Comparison of ENCODE assay signal across 12 mouse cellular contexts in the genomic region with DNA sequence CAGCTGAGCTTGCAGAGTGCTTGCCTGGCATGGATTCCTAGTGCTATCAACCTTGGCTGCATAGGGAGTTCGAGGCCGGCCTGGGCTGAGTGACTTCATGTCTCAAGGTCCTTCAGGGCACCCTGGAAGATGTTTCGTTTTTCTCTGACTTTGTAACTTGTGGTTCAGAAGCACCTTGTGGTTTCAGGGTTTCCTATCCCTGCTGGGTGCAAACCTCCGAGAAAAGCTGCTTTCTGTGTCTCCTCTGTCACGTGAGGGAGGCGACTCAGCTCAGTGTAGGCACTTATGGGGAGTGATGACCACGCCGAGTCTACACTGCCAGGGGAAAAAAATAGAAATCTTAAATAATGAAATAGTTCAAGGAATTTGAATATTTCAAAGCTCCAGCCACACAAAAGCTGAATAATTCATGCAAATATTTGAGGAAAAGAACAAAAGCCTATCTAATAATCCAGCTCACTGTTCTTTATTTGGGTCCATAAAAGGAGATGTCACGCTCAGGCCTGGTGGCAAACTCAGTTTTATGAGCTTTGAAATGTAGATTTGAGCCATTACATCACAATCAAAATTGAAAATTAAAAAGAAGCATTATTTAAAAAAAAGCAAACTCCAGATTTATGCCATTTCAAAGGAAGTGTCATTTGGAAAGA. TPM values are rescaled to one million over a fixed set of nuclear protein-coding genes. Genes with fewer than 3 reads are reported as not detected.
DNase-seq lines count a peak whose midpoint lies in the region; ATAC-seq and TF ChIP-seq lines count a peak whose summit lies in the region.
"Had no signal": no experiment of that assay in that cellular context is flagged by ENCODE, and none has a peak within 500 bp of the region (broad histone marks: within the 10 kb centered on the region; RNA-seq: fewer than 3 reads in every experiment).

No protein-coding gene starts in this region.

- no peak for TF ChIP-seq CTCF in forebrain, postnatal 0 days (IDR thresholded peaks at IDR 0.05; ENCODE audit: low read depth)
- no peak for TF ChIP-seq CTCF in MEL (IDR thresholded peaks at IDR 0.05 in 2 of 3, conservative IDR thresholded peaks at IDR 0.05 in 1 of 3; ENCODE audit: control insufficient read depth in 1 of 3, insufficient read depth in 1 of 3, low read depth in 2 of 3, low read length in 3 of 3, poor library complexity in 1 of 3, severe bottlenecking in 1 of 3)

- H3K36me3 ChIP-seq in forebrain, postnatal 0 days (ENCODE audit: insufficient read depth), result no peaks in the 10 kb centered on the region
- H3K36me3 ChIP-seq in forebrain, embryonic 11.5 days (ENCODE audit: control insufficient read depth, insufficient read depth, low read length), result no peaks in the 10 kb centered on the region
- peaks cover 0 to 5% of the 10 kb centered on the region in 2 experiments; a peak in 2 of 4 replicates for H3K36me3 ChIP-seq in MEL (ENCODE audit: control insufficient read depth in 1 of 2, insufficient read depth in 2 of 2, low read length in 2 of 2)
- H3K36me3 ChIP-seq in midbrain, embryonic 15.5 days (replicated peaks), result no peaks in the 10 kb centered on the region
- no peaks in the 10 kb centered on the region for H3K36me3 ChIP-seq in intestine, embryonic 16.5 days (ENCODE audit: control insufficient read depth, insufficient read depth, low read length)
- H3K36me3 ChIP-seq: G1E; limb, embryonic 10.5 days had no signal

- no peak for TF ChIP-seq RAD21 in MEL (IDR thresholded peaks at IDR 0.05; ENCODE audit: low read depth, low read length)

- TF ChIP-seq EP300 in MEL (IDR thresholded peaks at IDR 0.05; ENCODE audit: low read depth in 1 of 2, low read length in 2 of 2), result no peak

- H3K9me3 ChIP-seq in forebrain, postnatal 0 days (ENCODE audit: low read length), result no peaks in the 10 kb centered on the region
- H3K9me3 ChIP-seq in forebrain, embryonic 11.5 days (ENCODE audit: control insufficient read depth, low read length), result no peaks in the 10 kb centered on the region
- H3K9me3 ChIP-seq in MEL (replicated peaks; ENCODE audit: insufficient read depth, low read length), result no peaks in the 10 kb centered on the region
- no peaks in the 10 kb centered on the region for H3K9me3 ChIP-seq in midbrain, embryonic 15.5 days
- no peaks in the 10 kb centered on the region for H3K9me3 ChIP-seq in intestine, embryonic 16.5 days (ENCODE audit: control insufficient read depth, low read length)
- H3K9me3 ChIP-seq: limb, embryonic 10.5 days had no signal

- 0 out of 2 replicates have a peak, but pooled peaks cover 6% of the 10 kb centered on the region for H3K4me1 ChIP-seq in forebrain, postnatal 0 days (ENCODE audit: insufficient read depth)
- H3K4me1 ChIP-seq in forebrain, embryonic 11.5 days (replicated peaks; ENCODE audit: control insufficient read depth, insufficient read depth, low read length), result no peaks in the 10 kb centered on the region
- peaks cover 0 to 6% of the 10 kb centered on the region in 2 experiments; a peak in 2 of 4 replicates for H3K4me1 ChIP-seq in MEL (ENCODE audit: control insufficient read depth in 1 of 2, insufficient read depth in 2 of 2, low read length in 2 of 2)
- peaks cover 11% of the 10 kb centered on the region; the same call in 1 of the 2 replicates for H3K4me1 ChIP-seq in midbrain, embryonic 15.5 days
- no peaks in the 10 kb centered on the region for H3K4me1 ChIP-seq in intestine, embryonic 16.5 days (ENCODE audit: control insufficient read depth, insufficient read depth, low read length)

- no peaks in the 10 kb centered on the region for H3K79me2 ChIP-seq in MEL (ENCODE audit: control insufficient read depth, insufficient read depth, low read length, poor library complexity)

- H3K9ac ChIP-seq in forebrain, postnatal 0 days, result no peak overlapping the region
- H3K9ac ChIP-seq in forebrain, embryonic 11.5 days (ENCODE audit: low read length), result no peak overlapping the region
- no peak overlapping the region for H3K9ac ChIP-seq in MEL (ENCODE audit: control insufficient read depth, low read depth, low read length, poor library complexity, severe bottlenecking)
- no peak overlapping the region for H3K9ac ChIP-seq in midbrain, embryonic 15.5 days
- H3K9ac ChIP-seq in intestine, embryonic 16.5 days (ENCODE audit: low read depth, low read length), result no peak overlapping the region
- H3K9ac ChIP-seq: hindbrain, embryonic 14.5 days had no signal

- H3K4me2 ChIP-seq in forebrain, postnatal 0 days (ENCODE audit: low read depth), result no peak overlapping the region
- no peak overlapping the region for H3K4me2 ChIP-seq in forebrain, embryonic 11.5 days (ENCODE audit: low read depth, low read length, severe bottlenecking)
- H3K4me2 ChIP-seq in midbrain, embryonic 15.5 days, result no peak overlapping the region
- no peak overlapping the region for H3K4me2 ChIP-seq in intestine, embryonic 16.5 days (ENCODE audit: low read depth, low read length)
- H3K4me2 ChIP-seq: hindbrain, embryonic 14.5 days had no signal

- 61% methylated on average over 9 of the region's 9 CpGs for WGBS in forebrain, postnatal 0 days
- WGBS in forebrain, embryonic 11.5 days, result 79% methylated on average over 9 of the region's 9 CpGs
- WGBS in midbrain, embryonic 15.5 days, result 51% methylated on average over 9 of the region's 9 CpGs
- 80% methylated on average over 9 of the region's 9 CpGs for WGBS in intestine, embryonic 16.5 days

- peak; percentile 29 for DNase-seq in forebrain, postnatal 0 days
- DNase-seq in forebrain, embryonic 11.5 days (ENCODE audit: low spot score), result no peak
- peak; percentile 7 for DNase-seq in 3134 (ENCODE audit: extremely low read depth, insufficient read length, low spot score)
- DNase-seq in MEL (ENCODE audit: low read depth, low spot score), result peak; percentile 20
- no peak for DNase-seq in layer of hippocampus, adult 18-20 months (ENCODE audit: low spot score in 2 of 2)
- no peak for DNase-seq in left cerebral cortex, postnatal 10 days (ENCODE audit: extremely low spot score in 1 of 2, low spot score in 2 of 2)
- DNase-seq: kidney, postnatal 4 days had no signal

- intact Hi-C loops in left cerebral cortex, postnatal 10 days (cut with DNase I), result no loop called here

- TF ChIP-seq POLR2A in MEL (IDR thresholded peaks at IDR 0.05; ENCODE audit: control insufficient read depth in 1 of 2, insufficient read depth in 1 of 2, low read depth in 1 of 2, low read length in 2 of 2, poor library complexity in 1 of 2), result no peak

- no peaks in the 10 kb centered on the region for H3K27me3 ChIP-seq in forebrain, postnatal 0 days (ENCODE audit: insufficient read depth, low read length)
- H3K27me3 ChIP-seq in forebrain, embryonic 11.5 days (ENCODE audit: control insufficient read depth, insufficient read depth, low read length), result no peaks in the 10 kb centered on the region
- no peaks in the 10 kb centered on the region for H3K27me3 ChIP-seq in MEL (ENCODE audit: control insufficient read depth in 1 of 2, insufficient read depth in 2 of 2, low read length in 2 of 2)
- no peaks in the 10 kb centered on the region for H3K27me3 ChIP-seq in midbrain, embryonic 15.5 days (replicated peaks)
- no peaks in the 10 kb centered on the region for H3K27me3 ChIP-seq in intestine, embryonic 16.5 days (replicated peaks; ENCODE audit: control insufficient read depth, insufficient read depth, low read length)

- H3K4me3 ChIP-seq in forebrain, postnatal 0 days (ENCODE audit: low read depth, low read length), result no peak overlapping the region
- no peak overlapping the region for H3K4me3 ChIP-seq in forebrain, embryonic 11.5 days (ENCODE audit: low read depth, low read length)
- H3K4me3 ChIP-seq in MEL (ENCODE audit: control insufficient read depth in 1 of 2, insufficient read depth in 1 of 2, low read depth in 2 of 2, low read length in 2 of 2), result no peak overlapping the region
- H3K4me3 ChIP-seq in midbrain, embryonic 15.5 days, result no peak overlapping the region
- H3K4me3 ChIP-seq in intestine, embryonic 16.5 days (ENCODE audit: low read length), result no peak overlapping the region
- H3K4me3 ChIP-seq: limb, embryonic 10.5 days had no signal

- ATAC-seq in forebrain, postnatal 0 days, result peak; percentile 10; the same call in 1 of the 2 replicates
- ATAC-seq in forebrain, embryonic 11.5 days (replicated peaks; ENCODE audit: low FRiP score), result no peak
- peak; percentile 74; the same call in 1 of the 2 replicates for ATAC-seq in midbrain, embryonic 15.5 days (replicated peaks)
- ATAC-seq in intestine, embryonic 16.5 days, result no peak

- peak overlapping the region; percentile 62; the same call in 1 of the 2 replicates for H3K27ac ChIP-seq in forebrain, postnatal 0 days (ENCODE audit: low read depth, low read length)
- no peak overlapping the region for H3K27ac ChIP-seq in forebrain, embryonic 11.5 days (ENCODE audit: low read depth, low read length)
- H3K27ac ChIP-seq in MEL (ENCODE audit: control insufficient read depth, low read depth, low read length), result no peak overlapping the region
- H3K27ac ChIP-seq in midbrain, embryonic 15.5 days, result 0 out of 2 replicates have a peak overlapping the region, but pooled peaks have one; percentile 31
- H3K27ac ChIP-seq in intestine, embryonic 16.5 days (ENCODE audit: low read length), result no peak overlapping the region
- H3K27ac ChIP-seq: hindbrain, embryonic 14.5 days; limb, embryonic 10.5 days had no signal

TF ChIP-seq in MEL, 35 proteins besides CTCF, POLR2A, EP300 and RAD21:
- peak; percentile 81 for TF ChIP-seq USF1 (IDR thresholded peaks at IDR 0.05; ENCODE audit: low read depth, low read length)
- peak; percentile 76; the same call in 1 of the 2 replicates for TF ChIP-seq BHLHE40 (IDR thresholded peaks at IDR 0.05; ENCODE audit: borderline replicate concordance, low read depth, low read length)
- TF ChIP-seq ZMIZ1 (IDR thresholded peaks at IDR 0.05; ENCODE audit: low read depth, low read length), result no peak

RNA-seq across cellular contexts. Expression of a gene that starts 34.2 kb away (rescaled TPM):
- total RNA-seq in forebrain, postnatal 0 days (2014; rRNA removed), result 62.9 and 76.9 TPM in 2 replicates
- polyA plus RNA-seq in forebrain, postnatal 0 days (2015; fragmentation: Nextera tagmentation; extraction: Ambion mirVana), result 15.0 and 17.9 TPM in 2 replicates
- 26.6 and 28.1 TPM in 2 replicates for polyA plus RNA-seq in forebrain, embryonic 11.5 days (2014; fragmentation: Nextera tagmentation; extraction: Ambion mirVana)
- total RNA-seq in MEL (2012; rRNA removed), result 3.1 and 3.2 TPM in 2 replicates
- polyA plus RNA-seq in MEL (2012; ENCODE audit: insufficient read depth in 1 of 2, insufficient read length in 2 of 2, low read depth in 1 of 2, low replicate concordance in 2 of 2, missing spikeins in 1 of 2), result 1 to 10 TPM in 1 of 2 experiments, not detected in 1; 4.1 TPM
- 26.5 and 26.8 TPM in 2 replicates for polyA plus RNA-seq in midbrain, embryonic 15.5 days (2015; fragmentation: Nextera tagmentation; extraction: Ambion mirVana)
- polyA plus RNA-seq in intestine, embryonic 16.5 days (2015; fragmentation: Nextera tagmentation; extraction: Ambion mirVana), result 15.2 and 16.9 TPM in 2 replicates
- 10 to 100 TPM; 87.2 to 94.3 TPM for total RNA-seq in layer of hippocampus, adult 18-20 months (2021)
- 10 to 100 TPM; 56.1 to 57.6 TPM for total RNA-seq in left cerebral cortex, postnatal 10 days (2021)
- polyA plus RNA-seq: G1E had no signal

Comparison
In these comparisons a context has a peak if more than half of its experiments do, and no peak if none do; other contexts are left out.
1. ATAC-seq: peak in forebrain, postnatal 0 days (single experiment) and midbrain, embryonic 15.5 days (single experiment); none in forebrain, embryonic 11.5 days (single experiment) and intestine, embryonic 16.5 days (single experiment).
2. DNase-seq: peak in forebrain, postnatal 0 days (single experiment), 3134 (single experiment) and MEL (single experiment); none in forebrain, embryonic 11.5 days (single experiment), layer of hippocampus, adult 18-20 months (0 of 2) and left cerebral cortex, postnatal 10 days (0 of 2).
3. H3K27ac ChIP-seq: peak in forebrain, postnatal 0 days (single experiment) and midbrain, embryonic 15.5 days (single experiment); none in forebrain, embryonic 11.5 days (single experiment), MEL (single experiment) and intestine, embryonic 16.5 days (single experiment).